Mouse (Mus musculus) cerebellum, adult 9-11 months (tissue): ENCODE data around the gene Pgbd5.

ENCODE experiments used
- DNase-seq: peaks from one replicate; pipeline ENCODE4 v3.0.0; 2022

Gene Pgbd5

DNA sequence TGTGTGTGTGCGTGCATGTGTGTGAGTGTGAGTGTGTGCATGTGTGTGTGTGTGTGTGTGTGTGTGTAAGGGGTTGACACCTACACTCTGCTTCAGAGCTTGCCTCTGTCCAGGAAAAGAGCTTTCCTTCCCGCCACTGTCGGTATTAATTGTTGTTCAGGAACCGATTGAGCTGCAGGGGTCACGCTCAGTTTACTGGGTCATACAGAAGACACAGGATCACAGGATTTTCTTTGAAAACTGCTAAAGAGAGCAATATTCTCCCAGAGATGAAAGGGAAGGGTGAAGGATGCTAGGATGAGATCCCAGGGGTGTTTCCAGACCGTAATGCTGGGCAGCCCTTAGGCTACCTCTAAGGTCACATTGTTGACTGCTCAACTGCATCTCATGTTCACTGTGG lies at the start of gene Pgbd5:
TSS of gene Pgbd5 (minus strand) at position 101 of the 400 bp plus-strand sequence.
- DNase-seq, result no peak

DNA sequence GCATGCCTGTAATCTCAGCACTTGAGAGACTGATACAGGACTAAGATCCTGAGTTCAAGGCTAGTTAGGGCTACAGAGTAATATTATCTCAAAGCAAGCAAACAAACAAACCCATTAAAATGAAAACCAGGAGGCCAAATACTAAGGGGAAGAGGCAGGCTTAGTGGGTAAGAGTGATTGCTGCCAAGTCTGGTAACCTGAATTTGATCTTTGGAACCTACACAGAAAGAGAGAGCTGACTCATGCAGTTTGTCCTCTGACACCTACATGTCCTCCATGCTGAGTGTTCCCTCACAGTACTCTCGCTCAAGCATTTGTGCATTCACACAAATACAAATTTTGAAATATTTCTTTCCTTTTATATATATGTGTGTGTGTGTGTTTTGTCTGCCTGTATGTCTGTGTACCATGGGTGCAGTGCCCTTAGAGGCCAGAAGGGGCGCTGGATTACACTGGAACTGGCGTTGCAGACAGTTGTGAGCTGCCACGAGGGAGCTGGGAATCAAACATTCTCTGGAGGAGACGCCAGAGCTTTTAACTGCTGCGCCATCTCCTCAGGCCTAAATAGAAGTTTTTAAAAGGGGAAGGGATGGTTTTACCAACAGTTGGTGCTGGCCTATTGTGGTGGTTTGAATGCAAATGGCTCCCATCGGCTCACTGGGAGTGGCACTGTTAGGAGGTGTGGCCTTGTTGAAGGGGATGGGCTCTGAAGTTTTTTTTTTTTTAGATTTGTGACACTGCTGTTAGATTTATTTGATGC lies 44.1 kb upstream of the Pgbd5 start:
- no peak for DNase-seq

- peak; percentile 73 for DNase-seq
Observed at GRCm38 (mm10) chr8:124482790-124483189, 43.3 kb upstream of the Pgbd5 start.

DNA sequence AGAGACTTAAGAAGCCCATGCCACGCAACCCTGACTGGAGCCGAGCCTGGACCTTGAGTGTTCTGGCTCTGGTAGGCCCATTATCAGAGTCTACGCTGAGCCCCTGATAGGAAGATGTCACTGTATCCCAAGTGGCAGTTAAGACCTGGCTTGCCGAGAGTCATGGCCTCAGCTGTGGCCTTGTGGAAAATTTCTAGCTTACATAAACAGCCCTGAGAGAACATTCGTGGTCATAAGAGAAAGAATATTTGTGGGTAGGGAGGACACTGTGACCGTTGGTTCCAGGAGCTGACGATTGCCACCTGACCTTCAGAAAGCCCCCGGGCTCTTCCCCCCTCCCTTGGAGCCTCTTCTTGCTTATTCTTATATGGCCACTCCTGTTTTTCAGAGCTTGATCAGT lies 40.9 kb upstream of the Pgbd5 start:
- DNase-seq, result no peak

- DNase-seq, result no peak
Observed at GRCm38 (mm10) chr8:124479251-124479650, 39.8 kb upstream of the Pgbd5 start.

DNA sequence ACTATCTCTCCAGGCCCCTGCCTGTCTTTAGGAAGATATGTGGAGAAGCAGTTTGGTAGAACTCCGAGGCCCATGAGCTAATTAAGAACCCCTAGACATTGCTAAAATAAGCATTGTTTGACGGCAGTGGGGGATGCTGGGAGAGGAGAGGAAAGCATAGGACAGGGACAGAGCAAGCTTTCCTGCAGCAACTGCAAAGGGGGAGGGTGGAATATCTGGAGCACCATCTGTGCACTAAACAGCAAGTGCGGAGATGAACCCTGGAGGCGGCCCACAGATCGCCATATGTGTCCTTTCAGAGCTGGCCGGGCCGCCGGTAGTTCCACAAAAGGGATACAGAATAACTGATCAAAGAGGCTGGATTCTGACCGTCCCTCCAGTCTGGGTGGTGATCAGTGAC lies 37.2 kb upstream of the Pgbd5 start:
- peak; percentile 88 for DNase-seq

GRCm38 (mm10) chr8:124475690-124476089 lies 36.2 kb upstream of the Pgbd5 start:
- no peak for DNase-seq

DNA sequence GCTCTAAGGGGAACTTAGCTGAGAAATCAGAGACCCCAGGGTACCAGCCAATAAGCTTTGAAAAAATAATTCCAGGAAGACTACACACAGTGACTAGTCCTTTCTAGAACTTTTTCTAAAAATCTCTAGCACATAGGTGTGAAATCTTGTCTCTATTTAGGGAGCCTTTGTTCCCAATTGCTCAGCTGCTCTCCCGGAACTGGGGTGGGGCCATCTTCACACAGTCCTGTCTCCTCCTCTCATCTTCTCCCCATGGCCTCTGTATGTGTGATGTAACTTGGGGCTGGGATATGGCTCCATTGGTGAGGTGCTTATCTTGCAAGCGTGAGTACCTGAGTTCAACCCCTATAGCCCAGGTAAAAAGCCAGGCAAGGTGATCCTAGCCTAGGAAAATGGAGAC lies 25.2 kb upstream of the Pgbd5 start:
- DNase-seq, result no peak

GRCm38 (mm10) chr8:124463111-124463510 lies 23.7 kb upstream of the Pgbd5 start:
- DNase-seq, result no peak

DNA sequence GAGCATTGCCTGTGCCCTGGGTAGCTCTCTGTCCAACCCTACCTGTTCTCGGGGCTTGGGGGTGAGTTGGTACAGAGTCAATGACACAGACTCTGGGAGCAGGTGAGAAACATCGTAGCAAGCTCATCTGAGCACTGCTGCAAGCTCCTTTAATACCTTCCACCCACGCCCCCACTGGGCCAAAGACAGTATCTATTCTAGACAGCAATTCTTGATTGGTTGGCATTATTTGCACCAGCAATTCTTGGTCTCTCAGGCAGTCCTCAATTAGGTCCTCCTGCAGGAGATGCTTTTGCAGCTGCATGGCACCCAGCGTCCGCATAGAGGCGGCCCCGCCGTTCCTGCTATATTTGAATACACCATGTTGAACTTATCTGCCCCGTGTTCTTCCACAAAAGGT lies 22.7 kb upstream of the Pgbd5 start:
- no peak for DNase-seq

DNA sequence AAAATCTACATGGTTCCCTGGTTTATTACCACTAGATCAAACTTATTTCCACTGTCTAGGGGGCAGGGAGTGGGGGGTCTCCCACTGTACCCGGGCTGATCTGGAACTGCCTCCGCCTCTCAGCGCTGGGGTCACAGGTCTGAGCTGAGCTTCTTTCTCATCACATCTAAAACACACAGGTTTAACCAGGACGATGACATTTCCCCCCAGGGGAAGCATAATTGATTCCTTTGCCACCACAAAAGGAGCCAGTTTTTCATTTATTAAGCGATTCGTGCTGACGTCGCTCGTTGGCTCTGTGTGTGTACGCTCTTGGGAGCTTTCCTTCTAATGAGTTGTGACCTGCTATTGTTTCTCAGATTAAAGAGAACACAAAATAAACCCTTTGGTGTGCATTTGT lies 21.6 kb upstream of the Pgbd5 start:
- DNase-seq, result no peak

DNA sequence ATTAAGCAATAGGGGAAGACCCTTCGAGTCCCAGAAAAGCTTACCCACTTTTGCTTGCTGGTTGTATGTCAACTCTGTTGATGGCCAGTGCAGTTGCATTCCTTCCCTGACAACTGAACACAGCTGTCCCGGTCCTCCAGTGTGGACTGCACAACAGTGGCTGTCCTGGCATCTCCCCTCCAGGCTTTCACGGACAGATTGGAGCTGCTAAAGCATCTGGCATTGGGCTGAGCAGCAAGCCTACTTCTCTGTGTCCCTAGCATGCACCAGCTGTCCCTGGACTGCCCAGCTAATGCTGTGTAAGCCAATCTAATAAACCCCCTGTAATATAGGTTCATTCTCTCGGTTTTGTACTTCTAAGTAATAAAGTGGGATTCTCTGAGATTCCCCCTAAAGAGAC lies 21.2 kb upstream of the Pgbd5 start:
- DNase-seq, result no peak

GRCm38 (mm10) chr8:124459627-124460026 lies 20.2 kb upstream of the Pgbd5 start:
- DNase-seq, result no peak

DNA sequence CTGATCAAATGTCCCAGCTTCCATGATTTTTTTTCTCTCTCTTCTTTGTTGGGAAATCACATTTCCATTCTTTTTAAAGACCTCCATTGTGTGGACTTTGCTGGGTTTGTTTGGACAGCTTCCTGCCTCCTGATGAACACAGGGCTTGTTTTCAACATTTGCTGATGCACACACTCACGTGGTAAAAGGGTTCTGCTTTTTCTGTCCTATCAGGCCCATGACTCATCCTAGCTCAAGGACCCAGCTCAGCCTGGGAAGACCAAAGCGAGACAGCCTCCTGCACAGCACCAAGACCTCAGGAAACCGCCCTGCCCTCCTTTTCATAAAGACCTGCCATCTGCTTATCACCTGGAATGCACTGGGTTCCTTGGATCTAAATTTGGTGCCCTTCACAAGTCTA lies 15.9 kb upstream of the Pgbd5 start:
- no peak for DNase-seq

DNA sequence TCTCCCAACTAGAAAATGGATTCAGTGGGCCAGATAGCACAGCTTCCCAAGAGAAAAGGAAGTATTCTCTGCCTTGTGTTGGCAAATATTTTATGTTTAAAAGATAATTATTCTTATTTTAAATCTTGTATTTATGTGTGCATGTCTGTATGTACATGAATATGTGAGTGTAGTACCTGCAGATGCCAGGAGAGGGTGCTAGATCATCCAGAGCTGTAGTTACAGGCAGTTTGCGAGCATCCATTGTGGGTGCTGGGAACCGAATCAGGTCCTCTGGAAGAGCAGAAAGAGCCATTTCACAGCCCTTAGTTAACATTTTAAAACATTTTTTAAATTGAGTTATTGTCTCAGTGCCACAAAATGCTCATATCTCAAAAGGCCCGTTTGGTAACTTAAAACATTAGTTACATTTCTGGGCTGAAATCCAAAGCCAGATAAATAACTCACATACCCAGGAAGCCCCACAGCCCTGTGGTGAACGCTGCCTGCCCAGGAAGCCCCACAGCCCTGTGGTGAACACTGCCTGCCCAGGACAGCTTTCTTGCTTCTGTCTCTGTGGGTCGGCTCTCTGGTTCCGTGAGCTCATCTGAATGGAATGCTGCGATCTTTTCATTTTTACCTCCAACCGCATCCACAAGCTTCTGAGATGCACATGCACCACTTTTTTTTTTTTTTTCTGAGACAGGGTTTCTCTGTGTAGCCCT lies 10.9 kb upstream of the Pgbd5 start:
- DNase-seq, result no peak

DNA sequence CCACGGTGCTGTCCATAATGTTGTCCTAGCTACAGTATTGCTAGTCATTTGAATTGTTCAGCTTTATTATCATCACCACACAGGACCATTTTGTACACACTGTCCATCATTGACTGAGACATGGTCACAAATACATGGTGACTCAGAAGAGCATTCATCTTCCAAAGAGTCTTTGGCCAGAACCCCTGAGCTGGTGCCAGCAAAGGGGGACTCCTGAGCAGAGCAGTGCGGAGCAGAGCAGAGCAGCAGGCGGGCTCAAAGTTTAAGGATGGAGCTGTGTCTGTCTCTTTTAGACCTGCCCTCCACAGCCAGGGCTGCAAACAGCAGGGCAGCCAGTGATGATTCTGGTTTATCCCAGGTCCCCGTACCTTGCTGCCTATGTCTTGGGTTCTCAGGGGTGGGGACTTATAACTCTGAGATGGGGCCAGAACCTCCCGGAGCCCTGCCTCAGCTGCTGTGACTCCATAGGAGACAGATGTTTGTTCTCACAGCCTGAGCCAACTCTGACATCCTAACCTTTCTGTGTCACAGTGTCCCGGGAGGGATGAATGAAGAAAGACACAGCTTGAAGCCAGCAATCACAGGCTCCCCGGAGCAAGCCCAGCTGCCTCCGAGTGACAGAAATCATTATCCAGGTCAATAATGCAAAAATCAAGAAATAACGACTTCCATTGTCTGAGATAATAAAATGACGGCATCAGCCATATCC lies 9.7 kb upstream of the Pgbd5 start:
- DNase-seq, result no peak

GRCm38 (mm10) chr8:124436741-124437140 lies 2.7 kb downstream of the Pgbd5 start:
- peak; percentile 54 for DNase-seq

- DNase-seq, result peak; percentile 30
Observed at GRCm38 (mm10) chr8:124435707-124436243, 3.7 kb downstream of the Pgbd5 start.

GRCm38 (mm10) chr8:124435170-124435569 lies 4.3 kb downstream of the Pgbd5 start:
- peak; percentile 47 for DNase-seq

DNA sequence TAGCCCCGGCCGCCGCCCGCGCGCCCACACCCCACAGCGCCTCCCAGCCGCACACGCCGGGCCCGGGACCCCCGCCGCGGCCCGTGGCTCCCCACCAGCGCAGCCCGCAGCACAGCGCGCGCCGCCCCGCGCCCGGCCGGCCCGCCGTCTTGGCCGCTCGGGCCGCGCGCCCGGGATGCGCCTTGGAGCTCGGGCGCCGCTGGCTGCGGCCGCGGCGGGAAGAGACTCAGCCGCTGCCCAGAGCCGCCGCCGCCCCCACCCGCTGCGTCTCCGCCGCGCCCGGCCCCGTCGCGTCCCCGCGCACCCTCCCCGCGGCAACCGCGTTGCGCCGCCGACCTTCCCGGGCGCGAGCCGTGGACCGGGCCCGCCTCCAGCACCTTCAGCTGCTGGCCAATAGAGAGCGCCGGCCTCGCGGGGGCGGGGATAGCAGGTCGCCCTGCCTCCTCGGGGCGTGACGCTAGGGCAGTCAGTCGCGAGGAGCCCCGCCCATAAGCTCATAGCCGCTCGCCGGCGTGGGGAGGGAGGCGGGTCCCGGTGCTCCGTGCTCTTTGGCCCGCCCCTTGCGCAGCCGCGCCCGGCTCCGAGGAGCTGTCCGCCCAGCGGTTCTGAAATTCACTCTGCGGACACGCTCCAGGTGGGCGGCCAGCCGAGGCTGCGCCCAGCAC lies 5.2 kb downstream of the Pgbd5 start:
- DNase-seq, result peak; percentile 99

- peak; percentile 76 for DNase-seq
Observed at GRCm38 (mm10) chr8:124433451-124434125, 5.9 kb downstream of the Pgbd5 start.

DNA sequence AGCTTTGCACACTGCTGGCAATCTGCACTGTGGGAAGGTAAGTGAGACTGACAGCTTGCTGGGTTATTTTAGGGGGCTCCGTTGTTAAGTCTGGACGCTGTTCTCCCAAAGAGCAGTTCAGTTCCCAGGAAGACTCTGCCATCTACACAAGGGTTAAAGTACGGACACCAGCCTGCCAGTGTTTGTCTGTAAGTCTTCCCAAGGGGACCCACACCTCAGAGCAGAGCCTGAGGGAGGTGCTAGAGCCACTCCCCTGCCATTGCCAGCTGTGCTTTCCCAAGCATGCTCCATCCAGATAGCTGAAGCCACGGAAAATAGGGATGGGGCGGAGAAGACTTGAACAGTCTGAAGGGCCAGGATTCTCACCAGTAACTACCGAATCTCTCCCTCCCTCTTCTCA lies 8.6 kb downstream of the Pgbd5 start:
- peak; percentile 53 for DNase-seq
